Mouse (Mus musculus): ENCODE results near the gene Lce1h.

The Lce1h gene

GRCm38 (mm10) chr3:92764965-92765364, at the start of gene Lce1h:
Lce1h (minus strand) TSS chr3:92765065.
- no peak for DNase-seq

- DNase-seq, result no peak
Observed at GRCm38 (mm10) chr3:92807791-92808190, 42.9 kb upstream of the Lce1h start, which contains the start of gene Lce1k. Lce1k (minus strand) TSS chr3:92807891.

GRCm38 (mm10) chr3:92790414-92790813, 25.5 kb upstream of the Lce1h start, which contains the start of gene Lce1j:
Lce1j (minus strand) TSS chr3:92790514.
- DNase-seq, result no peak

GRCm38 (mm10) chr3:92778799-92779198, 13.9 kb upstream of the Lce1h start, which contains the start of gene Lce1i:
Lce1i (minus strand) TSS chr3:92778899.
- no peak for DNase-seq

GRCm38 (mm10) chr3:92771573-92771972, 6.7 kb upstream of the Lce1h start:
- DNase-seq, result no peak

- DNase-seq, result no peak
Observed at GRCm38 (mm10) chr3:92753197-92753596, 11.7 kb downstream of the Lce1h start.

GRCm38 (mm10) chr3:92752238-92752637, 12.6 kb downstream of the Lce1h start, which contains the start of gene Lce1g:
Lce1g (minus strand) TSS chr3:92752338.
- no peak for DNase-seq

- DNase-seq, result no peak
Observed at GRCm38 (mm10) chr3:92738996-92739395, 25.9 kb downstream of the Lce1h start, which contains the start of gene Gm38119. Gm38119 (minus strand) TSS chr3:92739096.

GRCm38 (mm10) chr3:92722631-92723030, 42.2 kb downstream of the Lce1h start:
- no peak for DNase-seq

- DNase-seq, result no peak
Observed at GRCm38 (mm10) chr3:92720250-92720649, 44.6 kb downstream of the Lce1h start, which contains the start of gene Lce1f. Lce1f (minus strand) TSS chr3:92720350.

- DNase-seq, result no peak
Observed at GRCm38 (mm10) chr3:92715122-92715521, 49.7 kb downstream of the Lce1h start.
